Mouse (Mus musculus) kidney, adult 18-20 months (tissue): ENCODE measurements at regions not wholly inside any gene's neighbourhood (a gene's known extent, or its start where the extent isn't known, plus 50 kb on each side); places are given as distances from the start of the nearest gene placed in this dataset.

ENCODE experiments used
- DNase-seq: peaks from one replicate; pipeline ENCODE4 v3.0.0; 2021

- DNase-seq: no peak
These were observed 59.9 kb upstream of the Cdh11 start for GRCm38 (mm10) chr8:102845362-102845761.

- no peak for DNase-seq
These were observed 74.6 kb upstream of the Cdh11 start for GRCm38 (mm10) chr8:102860021-102860420.

- no peak for DNase-seq
These were observed 114.1 kb upstream of the Cdh11 start for GRCm38 (mm10) chr8:102899525-102899924.

- DNase-seq: no peak
These were observed 115.2 kb upstream of the Cdh11 start for GRCm38 (mm10) chr8:102900662-102901061.

- no peak for DNase-seq
These were observed 122.0 kb upstream of the Cdh11 start for GRCm38 (mm10) chr8:102907444-102907843.

- DNase-seq: no peak
These were observed 145.9 kb upstream of the Cdh11 start for GRCm38 (mm10) chr8:102931342-102931835.

GRCm38 (mm10) chr8:102938771-102939170 lies 153.3 kb upstream of the Cdh11 start:
- DNase-seq: no peak

GRCm38 (mm10) chr8:102945546-102945945 lies 160.1 kb upstream of the Cdh11 start:
- DNase-seq: no peak

- DNase-seq: no peak
These were observed 192.7 kb upstream of the Cdh11 start for GRCm38 (mm10) chr8:102978161-102978581.

GRCm38 (mm10) chr8:102983220-102983909 lies 197.9 kb upstream of the Cdh11 start:
- no peak for DNase-seq

- DNase-seq: no peak
These were observed 198.4 kb upstream of the Cdh11 start for GRCm38 (mm10) chr8:102983910-102984225.

- no peak for DNase-seq
These were observed 222.0 kb upstream of the Cdh11 start for GRCm38 (mm10) chr8:103007284-103007984.

- no peak for DNase-seq
These were observed 233.7 kb upstream of the Cdh11 start for GRCm38 (mm10) chr8:103019121-103019520.

GRCm38 (mm10) chr8:103023237-103023636 lies 237.8 kb upstream of the Cdh11 start:
- no peak for DNase-seq

- DNase-seq: no peak
These were observed 246.3 kb upstream of the Cdh11 start for GRCm38 (mm10) chr8:103031708-103032107.

- DNase-seq: no peak
These were observed 248.5 kb upstream of the Cdh11 start for GRCm38 (mm10) chr8:103033956-103034355.

GRCm38 (mm10) chr8:103072079-103072635 lies 286.7 kb upstream of the Cdh11 start:
- no peak for DNase-seq

GRCm38 (mm10) chr8:103072646-103073045 lies 287.2 kb upstream of the Cdh11 start:
- no peak for DNase-seq

GRCm38 (mm10) chr8:103078559-103078958 lies 293.1 kb upstream of the Cdh11 start:
- no peak for DNase-seq

GRCm38 (mm10) chr8:103086956-103087482 lies 301.6 kb upstream of the Cdh11 start:
- no peak for DNase-seq

- no peak for DNase-seq
These were observed 311.2 kb upstream of the Cdh11 start for GRCm38 (mm10) chr8:103096496-103097092.

GRCm38 (mm10) chr8:103125581-103125980 lies 340.1 kb upstream of the Cdh11 start:
- peak; percentile 2 for DNase-seq

GRCm38 (mm10) chr8:103138136-103138535 lies 352.7 kb upstream of the Cdh11 start:
- DNase-seq: no peak
